ENCODE assay signal across 1 mouse cellular context in the genomic region with DNA sequence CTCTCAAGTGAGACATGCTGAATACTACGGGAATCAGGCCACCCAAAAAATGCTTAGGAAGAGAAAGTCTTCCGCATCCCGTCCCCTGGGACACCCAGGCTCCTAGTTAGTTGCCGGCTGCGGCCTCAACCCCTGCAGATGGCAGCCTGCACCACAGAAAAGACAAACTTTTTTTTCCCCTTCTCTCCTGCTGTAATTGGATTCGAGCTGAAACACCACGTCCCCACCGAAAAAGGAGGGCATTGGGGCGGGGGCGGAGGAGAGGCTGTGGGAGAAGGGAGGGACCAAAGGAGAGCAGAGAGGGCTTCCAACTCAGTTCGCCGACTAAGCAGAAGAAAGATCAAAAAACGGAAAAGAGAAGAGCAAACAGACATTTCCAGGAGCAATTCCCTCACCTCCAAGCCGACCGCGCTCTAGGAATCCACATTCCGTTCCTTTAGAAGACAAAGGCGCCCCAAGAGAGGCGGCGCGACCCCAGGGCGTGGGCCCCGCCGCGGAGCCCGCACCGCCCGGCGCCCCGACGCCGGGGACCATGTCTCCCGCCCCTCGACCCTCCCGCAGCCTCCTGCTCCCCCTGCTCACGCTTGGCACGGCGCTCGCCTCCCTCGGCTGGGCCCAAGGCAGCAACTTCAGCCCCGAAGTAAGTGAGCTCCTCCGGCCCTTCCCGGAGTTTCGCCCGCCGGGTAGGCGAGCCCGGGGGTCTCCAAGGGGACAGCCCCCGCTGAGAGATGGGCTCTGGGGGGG.
TF ChIP-seq lines count a peak whose summit lies in the region.

Mmp14 (plus strand) TSS at position 279 of the 744 bp plus-strand sequence.

TF ChIP-seq in MEL, 35 proteins besides CTCF, POLR2A, EP300 and RAD21 (continued from another document):
- peak; percentile 56; the same call in 1 of the 2 replicates for TF ChIP-seq TBP (IDR thresholded peaks at IDR 0.05; ENCODE audit: low read depth, low read length)
